Mouse (Mus musculus) cerebellum, adult 11 months (tissue): ENCODE measurements around the gene Traf3.

Source experiments
- DNase-seq: peaks from one replicate; pipeline ENCODE4 v3.0.0; 2022

Traf3 gene

GRCm38 (mm10) chr12:111165831-111166591, at the start of gene Traf3:
Gene Traf3 (plus strand): TSS chr12:111166370.
- peak; percentile 52 for DNase-seq

GRCm38 (mm10) chr12:111119506-111120085, 46.6 kb upstream of the Traf3 start:
- peak; percentile 46 for DNase-seq

- DNase-seq, result peak; percentile 56
These were observed 45.1 kb upstream of the Traf3 start for GRCm38 (mm10) chr12:111120976-111121645.

GRCm38 (mm10) chr12:111122332-111122852, 43.8 kb upstream of the Traf3 start:
- no peak for DNase-seq

- DNase-seq, result no peak
These were observed 41.4 kb upstream of the Traf3 start for GRCm38 (mm10) chr12:111124601-111125260.

- no peak for DNase-seq
These were observed 40.5 kb upstream of the Traf3 start for GRCm38 (mm10) chr12:111125666-111126065.

GRCm38 (mm10) chr12:111134169-111134568, 32.0 kb upstream of the Traf3 start:
- peak; percentile 34 for DNase-seq

GRCm38 (mm10) chr12:111134791-111135733, 31.1 kb upstream of the Traf3 start:
- DNase-seq, result no peak

GRCm38 (mm10) chr12:111135953-111136352, 30.2 kb upstream of the Traf3 start:
- no peak for DNase-seq

GRCm38 (mm10) chr12:111137079-111137478, 29.1 kb upstream of the Traf3 start:
- no peak for DNase-seq

- DNase-seq, result no peak
These were observed 23.1 kb upstream of the Traf3 start for GRCm38 (mm10) chr12:111143005-111143508.

GRCm38 (mm10) chr12:111143509-111144063, 22.6 kb upstream of the Traf3 start:
- no peak for DNase-seq

GRCm38 (mm10) chr12:111144598-111144997, 21.6 kb upstream of the Traf3 start:
- DNase-seq, result no peak

- no peak for DNase-seq
These were observed 20.9 kb upstream of the Traf3 start for GRCm38 (mm10) chr12:111145269-111145668.

- DNase-seq, result no peak
These were observed 16.5 kb upstream of the Traf3 start for GRCm38 (mm10) chr12:111149495-111150235.

GRCm38 (mm10) chr12:111150236-111150596, 16.0 kb upstream of the Traf3 start:
- DNase-seq, result no peak

GRCm38 (mm10) chr12:111151422-111152156, 14.6 kb upstream of the Traf3 start:
- DNase-seq, result no peak

GRCm38 (mm10) chr12:111152579-111152978, 13.6 kb upstream of the Traf3 start:
- no peak for DNase-seq

GRCm38 (mm10) chr12:111152981-111153710, 13.0 kb upstream of the Traf3 start:
- DNase-seq, result peak; percentile 26
